Mouse (Mus musculus) right cerebral cortex, postnatal 10 days (tissue): Measurements from ENCODE around the gene Olfr1298.

Experiments used
- DNase-seq, 2 experiments: peaks; one replicate each; pipeline ENCODE4 v3.0.0; 2021; ENCODE audit warnings: low spot score in 2 of 2

Gene Olfr1298

DNA sequence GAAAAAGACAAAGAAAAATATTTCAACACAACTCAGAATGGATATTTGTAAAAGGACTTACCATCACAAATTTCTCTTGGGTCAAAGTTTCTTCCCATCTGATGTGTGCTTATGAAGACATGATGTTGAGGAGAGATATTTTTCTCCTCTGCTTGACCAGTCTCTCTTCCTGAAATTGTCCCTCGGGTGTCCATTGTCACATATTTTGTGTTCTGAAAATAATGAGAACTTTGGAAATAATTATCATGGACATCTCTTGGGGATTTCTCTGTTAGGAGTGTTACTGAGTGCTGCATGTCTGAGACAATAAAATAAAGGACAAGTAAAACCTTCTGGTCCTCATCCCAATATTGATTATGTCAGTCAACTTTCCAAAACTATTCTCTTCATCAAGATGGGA is at the start of gene Olfr1298:
Olfr1298 (minus strand) TSS at position 101 of the 400 bp plus-strand sequence.
- no peak for DNase-seq

DNA sequence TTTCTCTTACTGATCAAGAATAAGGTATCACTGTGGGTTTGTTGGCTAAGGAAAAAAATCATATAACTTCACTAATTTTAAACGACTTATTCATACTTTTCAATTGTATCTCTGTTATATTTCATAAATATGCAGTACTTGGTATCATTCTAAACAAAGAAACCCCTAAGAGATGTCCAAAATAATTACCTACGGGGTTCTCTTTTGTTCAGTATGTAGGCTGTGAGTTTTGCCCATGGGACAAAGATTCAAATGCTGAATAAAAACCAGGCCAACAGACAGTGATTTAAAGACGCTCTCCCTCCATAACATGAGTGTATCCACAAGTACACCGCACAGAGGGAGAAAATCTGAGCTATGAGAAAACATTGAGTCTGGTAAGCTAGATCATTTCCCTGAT is 12.1 kb upstream of the Olfr1298 start, which contains the start of gene Olfr1299:
Olfr1299 (plus strand) TSS at position 301 of the 400 bp plus-strand sequence.
- no peak for DNase-seq

DNA sequence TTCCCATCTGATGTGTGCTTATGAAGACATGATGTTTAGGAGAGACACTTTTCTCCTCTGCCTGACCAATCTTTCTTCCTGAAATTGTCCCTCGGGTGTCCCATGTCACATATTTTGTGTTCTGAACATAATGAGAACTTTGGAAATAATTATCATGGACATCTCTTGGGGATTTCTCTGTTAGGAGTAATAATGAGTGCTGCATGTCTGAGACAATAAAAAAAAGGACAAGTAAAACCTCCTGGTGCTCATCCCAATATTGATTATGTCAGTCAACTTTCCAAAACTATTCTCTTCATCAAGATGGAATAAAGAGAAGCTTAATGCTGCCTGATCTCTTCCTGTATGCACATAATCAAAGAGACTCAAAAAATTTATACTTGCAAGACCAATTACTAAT is 22.6 kb downstream of the Olfr1298 start, which contains the start of gene Olfr1297:
Olfr1297 (minus strand) TSS at position 101 of the 400 bp plus-strand sequence.
- no peak for DNase-seq
